Mouse (Mus musculus): Measurements from ENCODE around the gene Clcn1.

GRCm38 (mm10) chr6:42343361-42344120 lies 57.1 kb downstream of the Clcn1 start:
- TF ChIP-seq EP300 (IDR thresholded peaks at IDR 0.05; ENCODE audit: low read depth) (no peak), CTCF (IDR thresholded peaks at IDR 0.05; ENCODE audit: low read depth) (no peak)
